Comparison of ENCODE assay signal across 24 mouse cellular contexts in genomic region chr3:52158788-52159260, GRCm38 (mm10). TPM values are rescaled to one million over a fixed set of nuclear protein-coding genes. Genes with fewer than 3 reads are reported as not detected.
DNase-seq lines count a peak whose midpoint lies in the region; ATAC-seq and TF ChIP-seq lines count a peak whose summit lies in the region.
"Had no signal": no experiment of that assay in that cellular context is flagged by ENCODE, and none has a peak within 500 bp of the region (broad histone marks: within the 10 kb centered on the region; RNA-seq: fewer than 3 reads in every experiment).

No protein-coding gene starts in this region.

- CTCF ChIA-PET in Patski (lab: Charles Lee), result interaction anchor here (1.2 kb wide), 1 partner anchor 14 kb away, joined by 3 read pairs; no protein-coding TSS in a partner anchor

- POLR2A ChIA-PET in Patski (lab: Charles Lee), result no interaction called here

- 49% methylated on average over 3 of the region's 3 CpGs for WGBS in liver, embryonic 13.5 days (ENCODE audit: insufficient replicate concordance)
- WGBS in midbrain, embryonic 11.5 days, result 86% methylated on average over 3 of the region's 3 CpGs

- peaks cover 7% of the 10 kb centered on the region for H3K4me1 ChIP-seq in liver, embryonic 13.5 days (replicated peaks)
- H3K4me1 ChIP-seq in midbrain, embryonic 11.5 days (ENCODE audit: control insufficient read depth, insufficient read depth, low read length), result no peaks in the 10 kb centered on the region
- H3K4me1 ChIP-seq: embryonic facial prominence, embryonic 12.5 days; midbrain, embryonic 12.5 days had no signal

- H3K9me3 ChIP-seq in liver, embryonic 13.5 days (replicated peaks), result no peaks in the 10 kb centered on the region
- no peaks in the 10 kb centered on the region for H3K9me3 ChIP-seq in midbrain, embryonic 11.5 days (ENCODE audit: control insufficient read depth, low read length)
- H3K9me3 ChIP-seq: embryonic facial prominence, embryonic 12.5 days had no signal

- H3K4me3 ChIP-seq in liver, embryonic 13.5 days (replicated peaks), result no peak overlapping the region
- no peak overlapping the region for H3K4me3 ChIP-seq in midbrain, embryonic 11.5 days (ENCODE audit: low read depth, low read length)
- H3K4me3 ChIP-seq: embryonic facial prominence, embryonic 12.5 days; heart, embryonic 12.5 days; limb, embryonic 13.5 days; midbrain, embryonic 12.5 days; neural tube, embryonic 13.5 days had no signal

- no peak for TF ChIP-seq CTCF in Patski (IDR thresholded peaks at IDR 0.05)

- H3K27ac ChIP-seq in liver, embryonic 13.5 days, result no peak overlapping the region
- H3K27ac ChIP-seq in midbrain, embryonic 11.5 days (ENCODE audit: low read depth, low read length), result no peak overlapping the region
- H3K27ac ChIP-seq: embryonic facial prominence, embryonic 12.5 days; hindbrain, embryonic 14.5 days; kidney, postnatal 0 days; limb, embryonic 13.5 days; midbrain, embryonic 12.5 days; neural tube, embryonic 13.5 days had no signal

- in situ Hi-C loops in Patski (cut with MboI; ENCODE audit: low pct_unique_long_range_greater_than_20kb), result no loop called here

- H3K9ac ChIP-seq in liver, embryonic 13.5 days, result no peak overlapping the region
- no peak overlapping the region for H3K9ac ChIP-seq in midbrain, embryonic 11.5 days (ENCODE audit: low read length)
- H3K9ac ChIP-seq: embryonic facial prominence, embryonic 12.5 days; heart, embryonic 12.5 days; hindbrain, embryonic 14.5 days; limb, embryonic 13.5 days; lung, embryonic 14.5 days; midbrain, embryonic 12.5 days; neural tube, embryonic 13.5 days had no signal

- peaks cover 2% of the 10 kb centered on the region for H3K27me3 ChIP-seq in Patski
- H3K27me3 ChIP-seq in liver, embryonic 13.5 days, result no peaks in the 10 kb centered on the region
- no peaks in the 10 kb centered on the region for H3K27me3 ChIP-seq in midbrain, embryonic 11.5 days (ENCODE audit: control insufficient read depth, insufficient read depth, low read length)
- H3K27me3 ChIP-seq: embryonic facial prominence, embryonic 12.5 days; heart, embryonic 12.5 days; limb, embryonic 13.5 days; midbrain, embryonic 12.5 days; neural tube, embryonic 13.5 days had no signal

- ATAC-seq in Patski, result peak; percentile 12
- no peak for ATAC-seq in liver, embryonic 13.5 days (ENCODE audit: low read depth)
- ATAC-seq in midbrain, embryonic 11.5 days (ENCODE audit: low FRiP score), result no peak
- ATAC-seq: forebrain, embryonic 16.5 days; intestine, postnatal 0 days had no signal

- no peaks in the 10 kb centered on the region for H3K36me3 ChIP-seq in liver, embryonic 13.5 days
- H3K36me3 ChIP-seq in midbrain, embryonic 11.5 days (ENCODE audit: control insufficient read depth, insufficient read depth, low read length), result no peaks in the 10 kb centered on the region
- H3K36me3 ChIP-seq: embryonic facial prominence, embryonic 12.5 days; G1E; heart, embryonic 12.5 days; limb, embryonic 13.5 days; midbrain, embryonic 12.5 days; neural tube, embryonic 13.5 days had no signal

- peak; percentile 46 for DNase-seq in retina, postnatal 1 day
- no peak for DNase-seq in retina, embryonic 14.5 days (ENCODE audit: low spot score)
- no peak for DNase-seq in Patski (ENCODE audit: low read depth, low spot score)
- peak; percentile 2 for DNase-seq in liver, embryonic 13.5 days
- no peak for DNase-seq in thymus, postnatal 4 days
- DNase-seq in midbrain, embryonic 11.5 days (ENCODE audit: low spot score, missing footprints), result no peak
- DNase-seq in layer of hippocampus, adult 8-10 months (ENCODE audit: low spot score in 2 of 2), result no peak
- DNase-seq: cerebellum, adult 8-10 months; heart, postnatal 14 days; lung, embryonic 14.5 days; lung, postnatal 4 days; right cerebral cortex, postnatal 14 days; spleen, adult 18-20 months; thymus, adult 2 months had no signal

- H3K4me2 ChIP-seq in liver, embryonic 13.5 days, result no peak overlapping the region
- no peak overlapping the region for H3K4me2 ChIP-seq in midbrain, embryonic 11.5 days
- H3K4me2 ChIP-seq: embryonic facial prominence, embryonic 12.5 days; heart, embryonic 12.5 days; hindbrain, embryonic 14.5 days; limb, embryonic 13.5 days; lung, embryonic 14.5 days; midbrain, embryonic 12.5 days; neural tube, embryonic 13.5 days had no signal

RNA-seq across cellular contexts. Expression of gene Maml3, which starts 53.9 kb away (rescaled TPM):
- 7.7 TPM for polyA plus RNA-seq in Patski (2021)
- 0.69 and 1.1 TPM in 2 replicates for polyA plus RNA-seq in liver, embryonic 13.5 days (2015; fragmentation: Nextera tagmentation; extraction: Ambion mirVana)
- polyA plus RNA-seq in midbrain, embryonic 11.5 days (2014; fragmentation: Nextera tagmentation; extraction: Ambion mirVana), result 5.3 and 6.1 TPM in 2 replicates
- total RNA-seq in layer of hippocampus, adult 8-10 months (2022), result 1 to 10 TPM; 7.0 to 9.3 (median 8.0) TPM

Comparison
In these comparisons a context has a peak if more than half of its experiments do, and no peak if none do; other contexts are left out.
1. DNase-seq: peak in retina, postnatal 1 day (single experiment) and liver, embryonic 13.5 days (single experiment); none in retina, embryonic 14.5 days (single experiment), Patski (single experiment), thymus, postnatal 4 days (single experiment), midbrain, embryonic 11.5 days (single experiment) and layer of hippocampus, adult 8-10 months (0 of 2).